Mouse (Mus musculus) bone marrow macrophage, adult 2 months (primary cell): Measurements from ENCODE around the gene Flii.

Experiments
- CTCF ChIP-seq: IDR thresholded peaks from 2 replicates; pipeline ENCODE4 v1.5.1; 2012; ENCODE audit warnings: low read depth, mild to moderate bottlenecking, low read length, moderate library complexity
- POLR2A ChIP-seq: IDR thresholded peaks from 2 replicates; pipeline ENCODE4 v1.6.1; 2012; ENCODE audit warnings: mild to moderate bottlenecking, low read depth, low read length, borderline replicate concordance

GRCm38 (mm10) chr11:60774158-60774689 lies 47.2 kb upstream of the Flii start:
- TF ChIP-seq POLR2A (no peak), CTCF (no peak)
